Mouse (Mus musculus) sigmoid colon, adult 10 weeks (tissue): ENCODE data around the gene Nr2c2ap. TPM values are rescaled to one million over a fixed set of nuclear protein-coding genes. Genes with fewer than 3 reads are reported as not detected.

Source experiments
- polyA plus RNA-seq: library from polyadenylated mRNA; stranded (reverse); fragments of 350-450 nt; fragmentation: Illumina TruSeq; extraction: RNeasy Lipid Tissue Mini Kit (QIAGEN cat#74804); gene quantifications from one replicate; pipeline ENCODE4 v1.2.3, GENCODE M21; 2014; ENCODE audit warnings: low read depth, low replicate concordance

The Nr2c2ap gene
- polyA plus RNA-seq = 1.4 TPM

GRCm38 (mm10) chr8:70131166-70131883, at the start of gene Nr2c2ap:
Gene Nr2c2ap (plus strand): TSS chr8:70131333.

GRCm38 (mm10) chr8:70083285-70083684, 47.8 kb upstream of the Nr2c2ap start, which contains the start of gene Hapln4:
Gene Hapln4 (plus strand): TSS chr8:70083457.

GRCm38 (mm10) chr8:70120667-70121066, 10.5 kb upstream of the Nr2c2ap start, which contains the start of gene Ncan:
Gene Ncan (minus strand): TSS chr8:70120873.

GRCm38 (mm10) chr8:70139026-70139857, 8.1 kb downstream of the Nr2c2ap start, which contains the start of the genes Rfxank, Borcs8 and Mef2b:
Gene Rfxank (minus strand): TSS chr8:70139154.
Gene Borcs8 (plus strand): TSS chr8:70139499.
Gene Mef2b (plus strand): TSS chr8:70139711.

DNA sequence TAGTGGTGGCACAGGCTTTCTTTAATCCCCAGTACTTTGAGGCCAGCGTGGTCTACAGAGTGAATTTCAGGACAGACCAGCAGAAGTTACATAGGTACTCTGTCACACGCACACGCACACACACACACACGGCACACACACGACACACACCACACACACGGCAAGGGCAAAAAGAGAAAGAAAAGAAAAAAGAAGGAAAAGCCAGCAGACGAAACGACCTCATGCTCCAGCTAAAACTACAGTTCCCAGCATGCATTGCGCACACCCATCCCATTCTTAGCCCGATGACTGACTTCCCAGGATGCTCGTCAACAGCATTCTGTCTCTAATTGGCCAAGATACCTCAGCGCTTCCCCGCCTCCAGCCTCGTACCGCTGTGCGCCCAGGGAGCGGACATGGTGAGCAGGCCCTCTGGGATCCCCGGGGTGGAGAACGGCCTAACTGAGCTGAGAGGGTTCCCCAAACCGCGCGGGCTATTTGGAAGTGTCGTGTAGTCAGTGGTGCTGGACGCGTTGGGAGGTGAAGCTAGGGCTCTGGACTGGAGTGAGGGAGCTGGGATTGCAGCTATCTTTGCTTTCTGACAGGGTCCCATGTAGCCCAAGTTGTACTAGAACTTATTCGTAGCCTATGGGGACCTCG, 41.0 kb downstream of the Nr2c2ap start, which contains the start of gene Tmem161a:
Tmem161a (plus strand) TSS at position 314 of the 639 bp plus-strand sequence.

Other genes starting within 250 kb of the Nr2c2ap start
- gene Cilp2, start 243.6 kb upstream of the Nr2c2ap start, polyA plus RNA-seq = not detected
- not detected for gene Tssk6, start 229.1 kb upstream of the Nr2c2ap start, polyA plus RNA-seq
- not detected for gene Ndufa13, start 228.8 kb upstream of the Nr2c2ap start, polyA plus RNA-seq
- gene Yjefn3, start 228.6 kb upstream of the Nr2c2ap start, polyA plus RNA-seq = not detected
- gene Gatad2a, start 134.9 kb upstream of the Nr2c2ap start, polyA plus RNA-seq = 6.0 TPM
- gene Mau2, start 88.6 kb upstream of the Nr2c2ap start, polyA plus RNA-seq = 17.8 TPM
- 9.4 TPM for gene Sugp1, start 88.5 kb upstream of the Nr2c2ap start, polyA plus RNA-seq
- 2.1 TPM for gene Tm6sf2, start 58.4 kb upstream of the Nr2c2ap start, polyA plus RNA-seq
- gene Hapln4, start 47.9 kb upstream of the Nr2c2ap start, polyA plus RNA-seq = not detected
- gene Ncan, start 10.5 kb upstream of the Nr2c2ap start, polyA plus RNA-seq = not detected
- gene Rfxank, start 7.8 kb downstream of the Nr2c2ap start, polyA plus RNA-seq = 1.4 TPM
- 6.0 TPM for gene Borcs8, start 8.2 kb downstream of the Nr2c2ap start, polyA plus RNA-seq
- gene Mef2b, start 8.4 kb downstream of the Nr2c2ap start, polyA plus RNA-seq = not detected
- 4.3 TPM for gene Tmem161a, start 41.0 kb downstream of the Nr2c2ap start, polyA plus RNA-seq
- 2.3 TPM for gene Slc25a42, start 81.0 kb downstream of the Nr2c2ap start, polyA plus RNA-seq
- 7.2 TPM for gene Sugp2, start 102.9 kb downstream of the Nr2c2ap start, polyA plus RNA-seq
- gene Armc6, start 103.1 kb downstream of the Nr2c2ap start, polyA plus RNA-seq = 0.79 TPM
- not detected for gene Homer3, start 151.5 kb downstream of the Nr2c2ap start, polyA plus RNA-seq
- gene Ddx49, start 171.2 kb downstream of the Nr2c2ap start, polyA plus RNA-seq = 5.1 TPM
- 1.3 TPM for gene Cope, start 171.2 kb downstream of the Nr2c2ap start, polyA plus RNA-seq
- gene Cers1, start 184.4 kb downstream of the Nr2c2ap start, polyA plus RNA-seq = not detected
- not detected for gene Gdf1, start 198.5 kb downstream of the Nr2c2ap start, polyA plus RNA-seq
- gene Upf1, start 221.9 kb downstream of the Nr2c2ap start, polyA plus RNA-seq = 3.8 TPM
- not detected for gene Comp, start 242.2 kb downstream of the Nr2c2ap start, polyA plus RNA-seq